Mouse (Mus musculus) adipose tissue, adult 10 weeks (tissue): ENCODE measurements around the gene Rnase11. TPM values are rescaled to one million over a fixed set of nuclear protein-coding genes. Genes with fewer than 3 reads are reported as not detected.

Experiments used
- polyA plus RNA-seq: library from polyadenylated mRNA; stranded (reverse); fragments of 350-450 nt; fragmentation: Illumina TruSeq; extraction: RNeasy Lipid Tissue Mini Kit (QIAGEN cat#74804); gene quantifications from one replicate; pipeline ENCODE4 v1.2.3, GENCODE M21; 2014; ENCODE audit warnings: low read depth, low replicate concordance

The Rnase11 gene
- polyA plus RNA-seq, result 24.1 TPM

DNA sequence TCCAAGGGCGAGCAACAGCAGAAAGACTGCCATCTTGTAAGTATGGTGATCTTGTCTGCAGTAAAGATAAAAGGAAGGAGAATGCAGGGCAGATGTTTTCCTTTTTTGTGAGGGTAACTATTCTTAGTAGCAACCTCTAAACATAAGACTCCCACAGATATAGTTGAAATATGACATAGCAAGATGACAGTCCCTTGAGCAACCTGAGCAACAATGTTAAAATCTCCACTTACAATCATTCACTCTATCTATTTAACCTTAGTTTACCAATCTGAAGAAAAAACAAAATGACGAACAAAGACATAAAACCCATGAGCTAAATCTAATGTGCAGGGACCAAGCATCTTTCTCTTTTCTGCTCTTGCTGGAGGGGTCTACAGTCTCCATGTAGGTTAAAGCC is at the start of gene Rnase11:
Gene Rnase11 (minus strand): TSS at position 101 of the 400 bp plus-strand sequence.

DNA sequence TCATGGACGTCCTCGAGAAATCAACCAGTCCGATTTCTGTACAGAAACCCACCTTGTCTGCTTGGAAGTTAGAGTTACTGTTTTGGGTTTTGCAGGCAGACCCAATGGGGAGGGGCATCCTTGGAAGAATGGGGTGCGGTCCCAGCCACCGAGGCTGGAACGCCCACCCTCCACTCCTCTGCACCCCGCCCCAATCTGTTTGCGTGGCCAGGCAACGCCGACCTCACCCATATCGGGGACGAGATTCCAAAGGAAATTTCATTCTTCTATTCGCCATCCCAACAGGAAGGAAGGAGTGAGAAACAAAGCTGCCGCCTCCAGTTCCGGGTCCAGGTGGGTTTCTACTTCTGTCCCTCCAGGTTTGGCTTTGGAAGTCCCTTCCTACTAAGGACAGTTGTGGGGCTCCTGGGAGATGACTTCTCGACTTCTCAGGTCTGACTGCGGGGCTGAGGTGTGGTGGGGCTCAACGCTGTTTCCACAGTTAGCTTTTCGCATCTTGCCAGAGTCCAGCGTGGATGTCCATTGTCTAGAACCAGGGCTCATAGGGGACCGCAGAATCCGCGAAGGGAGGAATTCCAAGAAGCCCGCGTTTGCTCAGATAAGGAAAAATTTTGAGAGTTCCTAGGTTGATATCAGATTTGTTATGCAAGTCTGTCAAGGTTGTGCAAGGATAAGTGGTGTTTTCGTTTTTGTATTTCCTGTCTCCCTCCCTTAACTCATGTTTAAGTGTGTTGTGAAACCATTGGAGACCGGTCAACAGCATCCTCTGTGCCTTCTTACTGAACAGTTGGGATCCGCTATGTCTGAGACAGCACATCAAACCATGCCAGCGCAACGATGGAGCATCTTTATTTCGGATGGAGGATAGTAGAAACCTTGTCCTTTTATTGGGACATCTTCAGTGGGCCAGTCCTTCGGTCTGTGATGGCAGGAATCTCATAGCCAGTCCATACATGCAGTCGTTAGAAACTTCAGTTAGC is 41.2 kb upstream of the Rnase11 start, which contains the start of the genes Rnase4 and Ang:
Gene Rnase4 (plus strand): TSS at position 157 of the 980 bp plus-strand sequence.
Gene Ang (plus strand): TSS at position 230 of the 980 bp plus-strand sequence.

DNA sequence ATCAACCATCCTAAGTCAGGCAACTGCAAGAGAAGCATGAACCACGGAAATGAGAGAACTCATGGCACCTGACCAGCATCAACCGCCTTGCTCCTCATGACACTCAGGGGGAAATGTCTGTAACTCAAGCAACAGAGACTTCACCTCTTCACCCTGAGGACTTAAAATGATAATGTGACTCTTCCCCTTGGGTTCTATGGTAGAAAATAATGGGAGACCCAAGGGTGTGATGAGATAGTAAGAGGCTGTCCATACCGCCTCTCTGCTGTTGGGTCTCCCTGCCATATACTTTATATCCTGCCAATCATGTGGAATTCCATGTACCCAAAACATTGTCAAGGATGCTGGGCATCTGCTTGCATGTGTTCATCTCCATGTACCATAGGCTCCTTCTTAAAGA is 24.4 kb upstream of the Rnase11 start, which contains the start of gene Olfr750:
Gene Olfr750 (minus strand): TSS at position 101 of the 400 bp plus-strand sequence.

DNA sequence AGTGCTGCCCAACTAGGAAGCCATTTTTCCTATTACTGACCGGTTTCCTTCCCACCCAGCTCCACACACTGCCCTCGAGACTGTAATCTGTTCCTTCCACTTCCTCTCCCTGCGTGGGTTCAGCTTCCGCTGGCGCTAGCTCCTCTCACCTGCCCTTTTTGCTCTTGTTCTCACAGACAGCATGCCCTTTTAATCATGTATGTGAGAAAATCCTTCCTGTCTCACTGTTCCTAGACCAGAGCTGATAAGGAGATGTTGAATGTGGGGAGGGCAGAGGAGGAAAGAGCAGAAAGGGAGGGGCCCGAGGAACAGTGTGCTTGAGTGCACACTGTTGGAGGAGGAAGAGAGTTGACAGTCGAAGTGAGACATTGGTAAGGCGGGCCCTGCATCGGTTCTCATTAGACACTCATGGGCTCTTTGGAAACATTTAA is 7.5 kb upstream of the Rnase11 start, which contains the start of gene Rnase12:
Gene Rnase12 (minus strand): TSS at position 261 of the 431 bp plus-strand sequence.

DNA sequence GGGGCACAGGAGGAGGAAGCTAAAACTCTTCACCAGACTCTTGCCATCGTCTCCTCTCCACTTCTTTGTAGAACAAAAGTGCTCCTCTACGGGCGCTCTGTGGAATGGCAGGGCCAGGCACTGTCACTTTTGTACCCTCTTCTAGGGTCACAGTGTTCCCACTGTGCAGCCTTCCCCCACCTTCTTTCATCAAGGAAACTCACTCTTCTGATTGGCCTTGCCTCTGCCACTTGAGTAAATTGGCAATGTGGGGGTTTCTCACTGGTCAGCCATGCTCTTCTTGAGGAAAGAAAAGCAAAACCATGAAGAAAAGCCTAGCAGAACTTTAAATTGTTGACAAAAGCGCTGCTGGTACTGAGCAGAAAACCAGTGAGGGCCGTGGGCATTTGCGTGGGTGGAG is 8.2 kb downstream of the Rnase11 start, which contains the start of gene Rnase9:
Gene Rnase9 (minus strand): TSS at position 101 of the 400 bp plus-strand sequence.

DNA sequence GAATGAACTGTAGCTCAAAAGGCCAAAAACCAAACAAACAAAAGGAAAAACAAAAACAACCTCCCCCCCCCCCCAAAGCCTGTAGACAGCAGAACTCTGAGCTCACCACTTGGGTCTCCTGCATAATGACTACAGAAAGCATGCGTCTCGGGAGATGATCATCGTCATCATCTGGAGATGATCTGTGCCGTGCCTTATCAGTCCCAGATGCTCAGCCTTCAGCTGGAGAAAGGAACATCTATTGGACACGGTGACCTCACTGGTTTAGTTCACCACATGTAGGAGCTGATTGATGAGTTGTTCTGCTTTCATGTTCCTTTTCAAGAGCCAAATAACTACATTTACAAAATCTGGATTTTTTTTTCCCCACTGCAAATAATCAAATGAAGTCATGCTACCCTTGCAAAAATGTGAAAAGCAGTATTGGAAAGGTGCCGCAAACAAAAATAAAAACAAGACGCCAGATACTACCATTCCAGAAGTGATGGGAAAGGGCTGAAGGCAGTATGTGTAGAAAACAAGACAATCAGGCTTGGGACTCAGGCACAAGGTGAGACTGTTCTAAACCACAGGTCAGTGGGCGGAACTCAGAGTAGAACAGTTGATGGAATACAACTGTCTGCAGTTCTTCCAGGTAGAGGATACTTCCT is 42.7 kb downstream of the Rnase11 start, which contains the start of gene Rnase10:
Gene Rnase10 (plus strand): TSS at position 600 of the 650 bp plus-strand sequence.

Other genes starting within 250 kb of the Rnase11 start
- not detected for gene Ccnb1ip1, start 242.4 kb downstream of the Rnase11 start, polyA plus RNA-seq
- 33.7 TPM for gene Parp2, start 242.3 kb downstream of the Rnase11 start, polyA plus RNA-seq
- gene Tep1, start 179.6 kb downstream of the Rnase11 start, polyA plus RNA-seq, result 28.4 TPM
- 1.9 TPM for gene Klhl33, start 152.7 kb downstream of the Rnase11 start, polyA plus RNA-seq
- 66.1 TPM for gene Osgep, start 125.3 kb downstream of the Rnase11 start, polyA plus RNA-seq
- 65.9 TPM for gene Apex1, start 125.2 kb downstream of the Rnase11 start, polyA plus RNA-seq
- 62.6 TPM for gene Pip4p1, start 119.3 kb downstream of the Rnase11 start, polyA plus RNA-seq
- 85.6 TPM for gene Pnp, start 119.1 kb downstream of the Rnase11 start, polyA plus RNA-seq
- 94.9 TPM for gene Gm49342, start 105.6 kb downstream of the Rnase11 start, polyA plus RNA-seq
- 6.4 TPM for gene Pnp2, start 94.2 kb downstream of the Rnase11 start, polyA plus RNA-seq
- 2,147 TPM for gene Rnase10, start 42.4 kb downstream of the Rnase11 start, polyA plus RNA-seq
- 2,038 TPM for gene Rnase9, start 8.3 kb downstream of the Rnase11 start, polyA plus RNA-seq
- gene Rnase12, start 7.5 kb upstream of the Rnase11 start, polyA plus RNA-seq, result 742 TPM
- gene Olfr750, start 24.3 kb upstream of the Rnase11 start, polyA plus RNA-seq, result not detected
- gene Rnase4, start 40.9 kb upstream of the Rnase11 start, polyA plus RNA-seq, result 182 TPM
- gene Ang, start 41.0 kb upstream of the Rnase11 start, polyA plus RNA-seq, result 18.2 TPM
- gene Eddm3b, start 64.3 kb upstream of the Rnase11 start, polyA plus RNA-seq, result 270 TPM
- gene Rnase6, start 73.7 kb upstream of the Rnase11 start, polyA plus RNA-seq, result 13.8 TPM
- gene Rnase1, start 96.6 kb upstream of the Rnase11 start, polyA plus RNA-seq, result 1.8 TPM
- gene Rnase2b, start 112.1 kb upstream of the Rnase11 start, polyA plus RNA-seq, result not detected
- not detected for gene Ang2, start 149.0 kb upstream of the Rnase11 start, polyA plus RNA-seq
- gene Ear14, start 153.2 kb upstream of the Rnase11 start, polyA plus RNA-seq, result not detected
- 1.1 TPM for gene Rnase2a, start 205.9 kb upstream of the Rnase11 start, polyA plus RNA-seq